Mouse (Mus musculus): ENCODE measurements around the gene Nfx1.

Gene Nfx1

GRCm38 (mm10) chr4:41047524-41048271, 77.0 kb downstream of the Nfx1 start, which contains the start of gene Aqp7:
TSS of gene Aqp7 (minus strand) at chr4:41048139.
- DNase-seq (ENCODE audit: low spot score): no peak

- no peak for DNase-seq (ENCODE audit: low spot score)
Measured at GRCm38 (mm10) chr4:41048926-41049325, 78.2 kb downstream of the Nfx1 start.

- DNase-seq (ENCODE audit: low spot score): peak; percentile 83
Measured at GRCm38 (mm10) chr4:41050726-41051675, 80.3 kb downstream of the Nfx1 start.

GRCm38 (mm10) chr4:41051781-41052180, 81.1 kb downstream of the Nfx1 start:
- DNase-seq (ENCODE audit: low spot score): no peak

GRCm38 (mm10) chr4:41055111-41055510, 84.4 kb downstream of the Nfx1 start:
- DNase-seq (ENCODE audit: low spot score): no peak

- no peak for DNase-seq (ENCODE audit: low spot score)
Measured at GRCm38 (mm10) chr4:41056253-41056652, 85.5 kb downstream of the Nfx1 start.

- DNase-seq (ENCODE audit: low spot score): no peak
Measured at GRCm38 (mm10) chr4:41056742-41057332, 86.1 kb downstream of the Nfx1 start.

GRCm38 (mm10) chr4:41057361-41057760, 86.7 kb downstream of the Nfx1 start:
- DNase-seq (ENCODE audit: low spot score): no peak

- no peak for DNase-seq (ENCODE audit: low spot score)
Measured at GRCm38 (mm10) chr4:41063351-41063750, 92.6 kb downstream of the Nfx1 start.

- DNase-seq (ENCODE audit: low spot score): no peak
Measured at GRCm38 (mm10) chr4:41063894-41064673, 93.4 kb downstream of the Nfx1 start.

GRCm38 (mm10) chr4:41065196-41065595, 94.5 kb downstream of the Nfx1 start:
- no peak for DNase-seq (ENCODE audit: low spot score)

- no peak for DNase-seq (ENCODE audit: low spot score)
Measured at GRCm38 (mm10) chr4:41071500-41072429, 101.1 kb downstream of the Nfx1 start.

GRCm38 (mm10) chr4:41073008-41073817, 102.5 kb downstream of the Nfx1 start:
- DNase-seq (ENCODE audit: low spot score): no peak

- no peak for DNase-seq (ENCODE audit: low spot score)
Measured at GRCm38 (mm10) chr4:41074461-41074860, 103.8 kb downstream of the Nfx1 start.

All from lung, postnatal 25 days (tissue).